Mouse (Mus musculus) bone marrow macrophage, adult 2 months (primary cell): ENCODE data around the gene Gsap. TPM values are rescaled to one million over a fixed set of nuclear protein-coding genes. Genes with fewer than 3 reads are reported as not detected.
"Not testable (repeated sequence)": the region's sequence is repeated elsewhere in the genome, so short reads cannot be mapped to it uniquely, and the experiment has no call there.

Experiments
- H3K27ac ChIP-seq: 2 replicates; pipeline ENCODE4 v1.5.1; 2012; ENCODE audit warnings: low read depth, low read length; ENCODE audit not compliant: insufficient read depth
- H3K4me1 ChIP-seq: 2 replicates; pipeline ENCODE4 v1.6.1; 2012; ENCODE audit warnings: low read length; ENCODE audit not compliant: control insufficient read depth, insufficient read depth
- H3K4me3 ChIP-seq: 2 replicates; pipeline ENCODE4 v1.5.1; 2012; ENCODE audit warnings: mild to moderate bottlenecking, low read length, moderate library complexity; ENCODE audit not compliant: insufficient read depth
- CTCF ChIP-seq: IDR thresholded peaks from 2 replicates; pipeline ENCODE4 v1.5.1; 2012; ENCODE audit warnings: low read depth, mild to moderate bottlenecking, low read length, moderate library complexity
- POLR2A ChIP-seq: IDR thresholded peaks from 2 replicates; pipeline ENCODE4 v1.6.1; 2012; ENCODE audit warnings: mild to moderate bottlenecking, low read depth, low read length, borderline replicate concordance
- polyA plus RNA-seq: library from polyadenylated mRNA; stranded (reverse); fragments of >200 nt; gene quantifications from 2 replicates; pipeline ENCODE4 v1.2.4, GENCODE M21; 2012; ENCODE audit not compliant: missing spikeins, insufficient read depth, insufficient read length

Gsap gene
- polyA plus RNA-seq, result 34.2 and 35.0 TPM in 2 replicates

- Histone ChIP-seq H3K4me3 (peak within 1 kb of the TSS; percentile 92), H3K4me1 (peaks cover 23% of the 10 kb centered on the region), H3K27ac (peak within 1 kb of the TSS; percentile 65)
- TF ChIP-seq CTCF (no peak), POLR2A (0 out of 2 replicates have a peak, but pooled peaks have one; percentile 69)
Measured at GRCm38 (mm10) chr5:21185764-21186685, at the start of gene Gsap. Gene Gsap (plus strand): TSS chr5:21186255.

- Histone ChIP-seq H3K4me3 (no peak overlapping the region), H3K27ac (peak overlapping the region; percentile 45), H3K4me1 (peaks cover 42% of the 10 kb centered on the region)
- no peak for TF ChIP-seq CTCF
- TF ChIP-seq POLR2A, result no peak
Measured at GRCm38 (mm10) chr5:21136575-21136974, 49.5 kb upstream of the Gsap start.

- Histone ChIP-seq H3K4me1 (peaks cover 34% of the 10 kb centered on the region), H3K4me3 (no peak overlapping the region)
Measured at GRCm38 (mm10) chr5:21139505-21139904, 46.5 kb upstream of the Gsap start.

DNA sequence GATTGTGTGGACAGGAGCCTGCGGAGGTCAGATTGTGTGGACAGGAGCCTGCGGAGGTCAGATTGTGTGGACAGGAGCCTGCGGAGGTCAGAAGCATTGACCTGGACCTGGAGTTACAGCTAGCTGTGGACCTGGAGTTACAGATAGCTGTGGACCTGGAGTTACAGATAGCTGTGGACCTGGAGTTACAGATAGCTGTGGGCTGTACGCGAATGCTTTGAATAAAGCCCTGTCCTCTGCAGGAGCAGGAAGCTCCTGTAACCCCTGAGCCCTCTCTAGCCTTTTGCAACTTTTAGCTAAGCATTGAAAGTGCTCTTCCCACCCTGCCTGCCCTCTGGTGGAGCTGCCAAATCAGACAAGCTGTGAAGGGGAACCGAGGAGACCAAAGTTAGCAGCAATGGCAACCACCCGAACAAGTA, 44.9 kb upstream of the Gsap start:
- H3K27ac ChIP-seq, H3K4me3 ChIP-seq: not testable (repeated sequence)
- peak; percentile 44 for TF ChIP-seq CTCF
- H3K4me1 ChIP-seq, result peaks cover 29% of the 10 kb centered on the region

More at GRCm38 (mm10) chr5:21139505-21139904, 46.5 kb upstream of the Gsap start:
- TF ChIP-seq CTCF, result no peak
- no peak for TF ChIP-seq POLR2A
- H3K27ac ChIP-seq, result peak overlapping the region; percentile 44; the same call in 1 of the 2 replicates

DNA sequence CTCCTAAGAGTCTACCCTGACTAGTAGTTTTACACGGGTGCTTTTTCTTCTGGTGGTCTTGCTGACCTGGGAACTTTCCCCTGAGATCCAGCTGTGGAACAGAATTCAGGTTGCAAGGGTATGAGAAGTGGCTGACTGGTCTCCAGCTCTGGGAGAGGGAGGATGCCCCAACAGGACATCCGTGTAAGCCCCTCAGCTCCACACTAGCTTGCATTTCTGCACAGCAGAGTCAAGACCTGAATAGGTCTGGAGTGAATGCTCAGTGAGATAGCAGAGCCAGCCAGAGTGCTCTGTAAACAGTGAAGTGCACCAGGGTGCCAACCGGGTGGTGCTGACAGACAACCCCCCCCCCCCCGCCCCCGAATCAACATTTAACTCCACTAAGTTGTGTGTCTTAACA, 44.4 kb upstream of the Gsap start:
- Histone ChIP-seq H3K4me1 (peaks cover 26% of the 10 kb centered on the region), H3K4me3 (no peak overlapping the region), H3K27ac (no peak overlapping the region)
- no peak for TF ChIP-seq CTCF
- no peak for TF ChIP-seq POLR2A

GRCm38 (mm10) chr5:21143032-21143431, 43.0 kb upstream of the Gsap start:
- Histone ChIP-seq H3K4me1 (peaks cover 21% of the 10 kb centered on the region), H3K4me3 (no peak overlapping the region), H3K27ac (no peak overlapping the region)
- TF ChIP-seq POLR2A (no peak), CTCF (no peak)

- peaks cover 9% of the 10 kb centered on the region for H3K4me1 ChIP-seq
- H3K27ac ChIP-seq, result no peak overlapping the region
- TF ChIP-seq POLR2A (no peak), CTCF (no peak)
- H3K4me3 ChIP-seq, result no peak overlapping the region
Measured at GRCm38 (mm10) chr5:21144506-21145169, 41.4 kb upstream of the Gsap start.

DNA sequence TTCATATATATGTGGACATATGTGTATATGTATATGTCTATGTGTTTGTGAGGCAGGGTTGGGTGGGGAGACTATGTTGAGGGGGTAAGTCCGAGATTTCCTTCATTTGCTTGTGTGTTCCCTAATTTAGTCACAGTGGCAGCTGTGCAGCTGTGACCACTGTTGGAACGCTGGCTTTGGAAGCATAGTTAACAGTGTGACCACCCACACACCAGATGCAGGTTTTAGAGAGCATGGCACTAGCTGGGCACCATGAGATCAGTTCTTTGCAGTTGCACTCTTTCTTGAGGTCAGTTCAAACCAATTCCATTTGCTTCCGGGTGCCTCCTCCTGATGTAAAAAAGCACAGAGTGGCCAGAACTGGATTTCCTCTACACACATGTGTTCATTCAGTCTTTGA, 37.7 kb upstream of the Gsap start:
- TF ChIP-seq CTCF, result no peak
- no peak for TF ChIP-seq POLR2A
- Histone ChIP-seq H3K4me1 (no peaks in the 10 kb centered on the region; the same call in 1 of the 2 replicates), H3K27ac (no peak overlapping the region), H3K4me3 (no peak overlapping the region)

DNA sequence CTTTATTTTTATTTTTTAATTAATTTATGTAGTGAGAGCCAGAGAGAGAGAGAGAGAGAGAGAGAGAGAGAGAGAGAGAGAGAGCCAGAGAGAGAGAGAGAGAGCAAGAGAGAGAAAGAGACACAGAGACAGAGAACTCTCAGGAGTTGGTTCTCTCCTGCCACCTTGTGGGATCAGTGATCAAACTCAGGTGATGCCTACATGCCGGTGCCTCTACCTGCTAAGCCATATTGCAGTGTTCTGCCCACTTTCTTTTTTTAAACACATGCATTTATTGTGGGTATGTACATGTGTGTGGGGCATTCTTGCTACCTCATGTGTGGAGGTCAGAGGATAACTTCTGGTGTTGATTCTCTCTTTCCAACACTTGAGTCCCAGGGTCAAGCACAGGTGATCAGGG, 32.4 kb upstream of the Gsap start:
- no peak overlapping the region for H3K4me3 ChIP-seq
- no peak for TF ChIP-seq POLR2A
- no peak for TF ChIP-seq CTCF
- no peak overlapping the region for H3K27ac ChIP-seq
- no peaks in the 10 kb centered on the region for H3K4me1 ChIP-seq

GRCm38 (mm10) chr5:21156770-21157169, 29.3 kb upstream of the Gsap start:
- no peak overlapping the region for H3K4me3 ChIP-seq
- H3K27ac ChIP-seq, result no peak overlapping the region
- no peaks in the 10 kb centered on the region for H3K4me1 ChIP-seq
- TF ChIP-seq POLR2A (no peak), CTCF (no peak)
